ENCODE assay signal across 10 mouse cellular contexts in the genomic region with DNA sequence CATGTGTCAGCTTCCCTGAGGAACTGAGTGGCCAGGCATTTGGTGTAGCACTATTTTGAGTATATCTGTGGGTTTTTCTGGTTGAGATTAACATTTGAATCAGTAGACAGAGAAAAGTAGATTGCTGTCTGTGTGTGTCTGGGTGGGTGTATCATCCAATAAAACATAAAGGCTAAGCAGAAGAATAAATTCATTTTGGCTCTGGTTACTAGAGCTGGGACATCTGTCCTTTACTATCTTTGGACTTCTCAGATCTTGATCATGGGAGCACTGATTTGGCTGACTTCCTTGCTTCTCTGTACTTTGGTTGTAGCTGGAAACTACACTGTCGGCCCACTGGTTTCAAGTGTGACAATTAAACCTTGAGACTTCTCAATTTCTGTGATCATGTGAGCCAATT.
"Had no signal": no experiment of that assay in that cellular context is flagged by ENCODE, and none has a peak within 500 bp of the region (broad histone marks: within the 10 kb centered on the region; RNA-seq: fewer than 3 reads in every experiment).

No protein-coding gene starts in this region.

- ATAC-seq: inflammation-experienced regulatory T-cells, adult 6 months; intestine, postnatal 0 days; lung, postnatal 0 days; midbrain, embryonic 15.5 days had no signal

- DNase-seq: kidney, adult 8-10 months; kidney, postnatal 25 days; lung, adult 2 months; right cerebral cortex, postnatal 14 days; thymus, adult 2 months; thymus, postnatal 25 days had no signal
